Mouse (Mus musculus) small intestine, adult 2 months (tissue): Measurements from ENCODE around the gene Ablim2.

ENCODE experiments used
- CTCF ChIP-seq: fragments of 200-500 bp; IDR thresholded peaks from 2 replicates; pipeline ENCODE4 v1.5.1; 2012; ENCODE audit warnings: low read depth, mild to moderate bottlenecking, control low read depth, inconsistent platforms, low read length, moderate library complexity, mixed read lengths; ENCODE audit not compliant: insufficient replicate concordance, insufficient read length; ENCODE audit errors: extremely low read depth
- POLR2A ChIP-seq: fragments of 200-500 bp; IDR thresholded peaks from 2 replicates; pipeline ENCODE4 v1.6.1; 2012; ENCODE audit warnings: low read depth, mild to moderate bottlenecking, control low read depth, inconsistent platforms, low read length, moderate library complexity

GRCm38 (mm10) chr5:35773274-35774136 is 15.8 kb downstream of the Ablim2 start:
- TF ChIP-seq CTCF = no peak
- TF ChIP-seq POLR2A = no peak
